Mouse (Mus musculus): ENCODE results near the gene Defb45. TPM values are rescaled to one million over a fixed set of nuclear protein-coding genes. Genes with fewer than 3 reads are reported as not detected.

The Defb45 gene
- total RNA-seq, 1 experiment from 2014 or later, result not detected

- ATAC-seq (ENCODE audit: extremely low read depth, insufficient number of reproducible peaks, low FRiP score, poor library complexity, severe bottlenecking), result peak; percentile 48; the same call in 1 of the 2 replicates
These were observed 16.4 kb upstream of the Defb45 start for GRCm38 (mm10) chr2:152615563-152615962.

- ATAC-seq (ENCODE audit: extremely low read depth, insufficient number of reproducible peaks, low FRiP score, poor library complexity, severe bottlenecking), result no peak
These were observed 13.0 kb upstream of the Defb45 start for GRCm38 (mm10) chr2:152612193-152612592.

- ATAC-seq (ENCODE audit: extremely low read depth, insufficient number of reproducible peaks, low FRiP score, poor library complexity, severe bottlenecking), result no peak
These were observed 9.5 kb upstream of the Defb45 start for GRCm38 (mm10) chr2:152608719-152609118.

GRCm38 (mm10) chr2:152607746-152608145 is 8.5 kb upstream of the Defb45 start:
- no peak for ATAC-seq (ENCODE audit: extremely low read depth, insufficient number of reproducible peaks, low FRiP score, poor library complexity, severe bottlenecking)

- ATAC-seq (ENCODE audit: extremely low read depth, insufficient number of reproducible peaks, low FRiP score, poor library complexity, severe bottlenecking), result no peak
These were observed 4.9 kb upstream of the Defb45 start, which contains the start of gene Defb36 for GRCm38 (mm10) chr2:152604057-152604456. Gene Defb36, plus strand, starts transcription at chr2:152604327.

GRCm38 (mm10) chr2:152601275-152601960 is 2.2 kb upstream of the Defb45 start:
- ATAC-seq (ENCODE audit: extremely low read depth, insufficient number of reproducible peaks, low FRiP score, poor library complexity, severe bottlenecking), result no peak

- ATAC-seq (ENCODE audit: extremely low read depth, insufficient number of reproducible peaks, low FRiP score, poor library complexity, severe bottlenecking), result no peak
These were observed 877 bp upstream of the Defb45 start for GRCm38 (mm10) chr2:152600076-152600475.

- no peak for ATAC-seq (ENCODE audit: extremely low read depth, insufficient number of reproducible peaks, low FRiP score, poor library complexity, severe bottlenecking)
These were observed 10.2 kb downstream of the Defb45 start for GRCm38 (mm10) chr2:152589021-152589420.

- ATAC-seq (ENCODE audit: extremely low read depth, insufficient number of reproducible peaks, low FRiP score, poor library complexity, severe bottlenecking), result no peak
These were observed 10.7 kb downstream of the Defb45 start for GRCm38 (mm10) chr2:152588450-152588849.

- ATAC-seq (ENCODE audit: extremely low read depth, insufficient number of reproducible peaks, low FRiP score, poor library complexity, severe bottlenecking), result no peak
These were observed 12.2 kb downstream of the Defb45 start for GRCm38 (mm10) chr2:152586926-152587560.

GRCm38 (mm10) chr2:152580612-152581011 is 18.6 kb downstream of the Defb45 start:
- no peak for ATAC-seq (ENCODE audit: extremely low read depth, insufficient number of reproducible peaks, low FRiP score, poor library complexity, severe bottlenecking)

GRCm38 (mm10) chr2:152580107-152580506 is 19.1 kb downstream of the Defb45 start, which contains the start of gene Defb19:
Gene Defb19, minus strand, starts transcription at chr2:152580312.
- ATAC-seq (ENCODE audit: extremely low read depth, insufficient number of reproducible peaks, low FRiP score, poor library complexity, severe bottlenecking), result no peak

- no peak for ATAC-seq (ENCODE audit: extremely low read depth, insufficient number of reproducible peaks, low FRiP score, poor library complexity, severe bottlenecking)
These were observed 25.7 kb downstream of the Defb45 start for GRCm38 (mm10) chr2:152573484-152573883.

GRCm38 (mm10) chr2:152572114-152572794 is 26.9 kb downstream of the Defb45 start, which contains the start of gene Defb21:
Gene Defb21, plus strand, starts transcription at chr2:152572744.
- no peak for ATAC-seq (ENCODE audit: extremely low read depth, insufficient number of reproducible peaks, low FRiP score, poor library complexity, severe bottlenecking)

- ATAC-seq (ENCODE audit: extremely low read depth, insufficient number of reproducible peaks, low FRiP score, poor library complexity, severe bottlenecking), result no peak
These were observed 28.9 kb downstream of the Defb45 start for GRCm38 (mm10) chr2:152570313-152570712.

GRCm38 (mm10) chr2:152569881-152570280 is 29.3 kb downstream of the Defb45 start:
- ATAC-seq (ENCODE audit: extremely low read depth, insufficient number of reproducible peaks, low FRiP score, poor library complexity, severe bottlenecking), result no peak

GRCm38 (mm10) chr2:152569038-152569437 is 30.2 kb downstream of the Defb45 start, which contains the start of gene Gm17416:
Gene Gm17416, plus strand, starts transcription at chr2:152569338.
- ATAC-seq (ENCODE audit: extremely low read depth, insufficient number of reproducible peaks, low FRiP score, poor library complexity, severe bottlenecking), result no peak

GRCm38 (mm10) chr2:152556655-152557054 is 42.5 kb downstream of the Defb45 start:
- no peak for ATAC-seq (ENCODE audit: extremely low read depth, insufficient number of reproducible peaks, low FRiP score, poor library complexity, severe bottlenecking)

- no peak for ATAC-seq (ENCODE audit: extremely low read depth, insufficient number of reproducible peaks, low FRiP score, poor library complexity, severe bottlenecking)
These were observed 45.3 kb downstream of the Defb45 start for GRCm38 (mm10) chr2:152553774-152554423.

All from neutrophil, adult 5-6 weeks (primary cell).